Mouse (Mus musculus) erythroid progenitor cell, adult 5-6 weeks (primary cell): ENCODE results near the gene Polr1a. TPM values are rescaled to one million over a fixed set of nuclear protein-coding genes. Genes with fewer than 3 reads are reported as not detected.

Experiments
- ATAC-seq: replicated peaks from 2 replicates; pipeline ENCODE4 v1.8.0; 2016; ENCODE audit warnings: moderate number of reproducible peaks, mild to moderate bottlenecking, moderate TSS enrichment, inconsistent platforms; ENCODE audit not compliant: poor library complexity, low FRiP score, severe bottlenecking
- total RNA-seq, 2 experiments: library from RNA; stranded (forward) in 1 of 2; stranded (reverse) in 1 of 2; fragments of 150-400 nt in 1 of 2; fragments of 186-747, 209-891 nt in 1 of 2; gene quantifications; 2 replicates each; pipeline versions ENCODE4 v1.2.3 to v1.2.4; 2015 to 2017; ENCODE audit warnings: low replicate concordance in 2 of 2

The Polr1a gene
- total RNA-seq, 2 experiments from 2014 or later: 5.9 to 21.4 TPM

DNA sequence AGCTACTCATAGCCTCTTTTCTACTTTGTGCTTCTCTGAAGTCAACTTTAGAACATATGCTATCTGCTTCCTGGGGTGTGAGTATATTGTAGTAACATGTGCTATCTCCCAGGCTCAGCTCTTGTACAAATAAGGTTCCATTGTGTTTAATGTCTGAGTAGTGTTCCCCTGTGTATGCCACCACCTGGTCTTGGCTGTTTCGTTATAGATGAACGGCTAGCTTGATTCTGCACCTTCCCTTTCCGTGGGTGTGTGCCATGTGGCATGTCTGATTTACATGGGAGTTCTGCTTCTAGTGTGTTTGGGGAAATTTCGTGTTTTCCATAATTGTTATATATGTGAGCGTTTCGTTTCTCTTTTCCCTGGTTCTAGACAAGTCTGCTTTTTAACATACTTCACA, 36.2 kb downstream of the Polr1a start:
- ATAC-seq: no peak

- ATAC-seq: no peak
Measured at GRCm38 (mm10) chr6:71946121-71946520, 37.3 kb downstream of the Polr1a start.

DNA sequence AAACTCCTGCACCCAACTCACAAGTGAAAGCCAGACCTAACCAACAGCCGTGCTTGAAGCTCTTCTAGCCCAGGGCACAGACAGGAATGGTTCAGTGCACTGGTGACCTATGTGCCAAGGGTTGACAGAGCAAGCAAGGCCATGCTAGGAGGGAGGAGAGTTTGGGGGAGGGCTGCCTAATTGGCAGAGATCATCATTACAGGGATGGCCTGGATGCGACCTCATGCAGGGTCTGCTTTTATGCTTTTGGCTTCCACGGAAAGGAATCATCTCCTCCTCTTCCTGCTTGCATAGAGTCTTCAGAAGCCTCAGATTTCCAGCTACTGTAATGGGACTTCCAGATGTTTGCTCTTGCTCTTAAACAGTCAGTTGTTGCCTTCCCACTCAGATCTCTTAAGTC, 40.9 kb downstream of the Polr1a start:
- ATAC-seq: no peak

- no peak for ATAC-seq
Measured at GRCm38 (mm10) chr6:71950592-71950991, 41.7 kb downstream of the Polr1a start.

- no peak for ATAC-seq
Measured at GRCm38 (mm10) chr6:71951192-71951591, 42.3 kb downstream of the Polr1a start.

- 0 out of 2 replicates have a peak, but pooled peaks have one; percentile 39 for ATAC-seq
Measured at GRCm38 (mm10) chr6:71962119-71962518, 53.3 kb downstream of the Polr1a start.

DNA sequence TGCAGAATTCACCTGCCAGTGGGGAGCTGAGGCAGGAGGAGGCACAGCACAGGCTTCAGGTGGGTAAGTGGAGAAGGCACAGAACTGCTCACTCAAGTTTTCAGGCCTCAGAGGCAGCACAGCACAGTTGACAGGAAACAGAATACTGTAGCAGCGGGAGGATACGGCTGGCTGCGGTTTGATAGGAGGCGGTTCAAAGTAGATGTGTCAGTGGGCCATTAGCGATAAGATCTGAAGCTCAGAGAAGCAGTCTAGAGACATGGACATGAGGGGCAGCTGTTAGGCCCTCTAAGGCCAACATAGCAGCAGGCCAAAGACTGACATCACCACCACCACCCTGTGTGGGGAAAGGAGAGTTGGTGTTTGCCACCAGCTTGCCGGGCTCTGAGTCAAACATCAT, 53.9 kb downstream of the Polr1a start:
- ATAC-seq: no peak

- ATAC-seq: no peak
Measured at GRCm38 (mm10) chr6:71963561-71963960, 54.7 kb downstream of the Polr1a start.

DNA sequence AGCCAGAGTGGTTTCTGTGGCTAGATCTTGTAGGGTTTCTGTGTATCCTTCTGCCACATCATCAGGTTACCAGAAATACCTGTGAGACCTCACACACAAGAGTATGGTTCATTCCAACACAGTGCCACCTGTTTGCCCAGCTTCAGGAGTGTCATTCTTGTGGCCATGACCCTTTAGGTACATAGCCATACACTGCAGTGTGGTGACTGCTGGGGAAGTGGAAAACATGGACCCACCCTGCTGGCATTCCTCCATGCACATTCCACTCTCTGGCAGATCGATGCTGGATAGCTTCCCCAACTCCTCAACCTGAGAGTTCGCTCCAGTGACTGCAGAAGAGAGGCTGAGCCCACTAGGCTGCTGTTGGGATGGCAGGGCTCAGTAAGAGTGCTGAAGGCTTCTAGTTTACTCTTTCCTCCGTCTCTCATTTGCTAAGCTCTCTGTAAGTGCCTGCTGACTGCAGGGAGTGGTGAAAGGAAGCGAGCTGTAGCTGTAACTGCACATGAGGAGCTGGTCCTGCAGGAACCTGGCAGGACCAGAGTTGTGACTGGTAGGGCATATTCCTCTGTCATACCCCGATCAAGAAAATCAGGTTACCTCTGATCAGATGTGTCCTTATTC, 57.9 kb downstream of the Polr1a start:
- no peak for ATAC-seq

DNA sequence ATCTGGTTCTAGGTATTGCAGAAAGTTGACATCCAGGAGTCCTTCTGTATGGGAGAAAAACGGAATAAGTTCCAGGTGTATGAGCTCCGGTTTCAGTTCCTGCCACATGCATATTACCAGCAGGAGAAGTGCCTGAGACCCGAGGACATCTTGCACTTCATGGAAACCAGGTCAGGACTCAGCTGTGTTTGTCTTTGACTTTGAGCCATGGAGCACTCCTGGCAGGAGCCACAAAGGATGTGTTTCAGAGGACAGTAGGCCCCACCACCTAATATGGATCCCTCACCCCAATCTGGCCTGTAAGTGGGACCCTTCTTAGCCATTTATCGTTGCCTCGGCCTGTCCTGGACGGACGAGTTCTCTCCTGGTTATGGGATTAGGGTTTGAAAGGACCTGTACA, 59.0 kb downstream of the Polr1a start:
- ATAC-seq: no peak

- no peak for ATAC-seq
Measured at GRCm38 (mm10) chr6:71969459-71969858, 60.6 kb downstream of the Polr1a start.

- ATAC-seq: no peak
Measured at GRCm38 (mm10) chr6:71970154-71970553, 61.3 kb downstream of the Polr1a start.

DNA sequence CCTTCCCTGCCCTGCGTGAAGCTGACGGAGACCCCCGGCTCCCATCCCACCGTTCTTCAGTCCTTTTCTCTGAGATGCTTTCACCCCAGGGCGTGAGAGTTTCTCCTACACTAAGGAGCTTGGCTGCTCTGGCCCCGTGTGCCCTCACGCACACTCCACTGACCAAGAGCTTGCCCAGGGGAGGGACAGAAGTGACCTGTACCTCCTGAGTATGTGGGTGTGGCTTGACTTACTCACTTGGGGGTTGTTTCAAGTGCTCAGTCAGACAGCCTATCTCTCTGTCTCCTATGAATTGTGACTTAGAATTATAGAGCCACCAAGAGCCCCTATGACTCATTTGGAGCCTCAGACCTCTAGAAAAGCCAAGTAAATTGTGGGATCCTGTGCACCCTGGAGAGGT, 67.7 kb downstream of the Polr1a start:
- ATAC-seq: no peak

GRCm38 (mm10) chr6:71980165-71980564, 71.3 kb downstream of the Polr1a start:
- ATAC-seq: no peak

- no peak for ATAC-seq
Measured at GRCm38 (mm10) chr6:71980587-71980986, 71.7 kb downstream of the Polr1a start.

DNA sequence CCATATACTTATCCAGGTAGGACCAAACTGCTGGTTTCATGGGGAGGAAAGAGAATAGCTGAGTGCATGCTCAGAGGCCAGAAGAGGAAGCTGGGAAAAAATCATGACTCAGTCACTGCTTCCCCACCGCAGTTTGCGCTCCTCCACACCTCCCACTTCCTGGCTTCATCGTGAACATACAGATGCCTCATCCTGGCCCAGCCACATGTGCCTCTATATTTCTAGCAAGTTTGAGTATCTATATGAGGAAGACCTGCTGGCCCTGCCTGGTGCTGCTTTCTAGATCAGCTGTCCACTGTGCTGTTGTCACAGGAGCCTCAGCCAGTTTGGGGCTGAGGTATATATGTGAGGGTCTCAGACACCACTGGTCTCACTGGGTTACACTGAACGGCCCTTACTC, 72.6 kb downstream of the Polr1a start:
- no peak for ATAC-seq

DNA sequence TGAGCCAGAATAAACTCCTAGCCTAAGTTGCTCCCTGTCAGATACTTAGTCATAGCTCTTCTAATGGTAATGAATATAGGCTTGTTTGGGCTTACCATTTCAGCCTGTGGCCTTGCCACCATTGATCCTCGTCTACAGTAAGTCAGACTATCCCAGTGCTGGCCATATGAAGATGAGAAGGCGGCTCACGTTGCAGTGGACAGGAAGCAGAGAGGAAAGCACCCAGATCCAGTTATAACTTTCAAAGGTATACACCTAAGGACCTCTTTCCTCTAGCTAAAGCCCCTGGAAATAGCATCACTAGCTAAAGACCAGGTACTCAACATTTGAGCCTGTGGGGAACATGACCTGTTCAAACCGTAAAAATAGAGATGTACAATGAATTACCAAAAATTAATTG, 77.1 kb downstream of the Polr1a start:
- no peak for ATAC-seq

GRCm38 (mm10) chr6:71987546-71988248, 78.8 kb downstream of the Polr1a start:
- no peak for ATAC-seq

- ATAC-seq: no peak
Measured at GRCm38 (mm10) chr6:71989647-71990351, 80.9 kb downstream of the Polr1a start.

- ATAC-seq: no peak
Measured at GRCm38 (mm10) chr6:71990371-71990837, 81.6 kb downstream of the Polr1a start.
